Mouse (Mus musculus): ENCODE data around the gene Gm43720. TPM values are rescaled to one million over a fixed set of nuclear protein-coding genes. Genes with fewer than 3 reads are reported as not detected.

Gene Gm43720
- polyA plus RNA-seq, 1 experiment, result 0.08 TPM

DNA sequence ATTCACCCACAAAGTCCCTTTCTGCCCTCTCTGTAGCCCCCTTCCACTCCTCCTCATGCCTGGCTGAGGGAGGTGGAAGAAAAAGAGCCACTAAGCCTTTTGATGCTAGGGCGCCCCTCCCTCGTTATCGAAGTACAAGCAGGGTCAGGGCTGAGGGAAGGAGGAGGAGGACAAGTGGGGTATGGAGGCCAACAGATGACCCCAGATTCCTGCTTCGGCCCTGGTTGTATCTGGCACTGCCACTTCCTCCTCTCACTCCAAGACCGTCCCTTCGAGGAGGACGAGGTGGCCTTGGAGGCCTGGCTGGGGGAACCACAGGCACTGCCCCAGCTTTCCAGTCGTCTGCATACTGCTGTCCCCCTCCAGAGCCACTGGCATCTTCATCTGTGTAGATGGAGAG lies 5.6 kb downstream of the Gm43720 start:
- Histone ChIP-seq H3K36me3 (ENCODE audit: control insufficient read depth, insufficient read depth, low read length) (no peaks in the 10 kb centered on the region), H3K27ac (ENCODE audit: control insufficient read depth, insufficient read depth, low read length) (no peak overlapping the region), H3K4me1 (replicated peaks; ENCODE audit: control insufficient read depth, insufficient read depth, low read length) (peaks cover 3% of the 10 kb centered on the region; the same call in 1 of the 2 replicates), H3K4me3 (ENCODE audit: control insufficient read depth, insufficient read depth, low read length) (no peak overlapping the region), H3K27me3 (ENCODE audit: control insufficient read depth, insufficient read depth, low read length) (no peaks in the 10 kb centered on the region)
- WGBS, result 92% methylated on average over 8 of the region's 8 CpGs
- no peak for TF ChIP-seq POLR2A (IDR thresholded peaks at IDR 0.05; ENCODE audit: control insufficient read depth, extremely low read depth, insufficient read depth, low read length, poor library complexity)
- no peak for TF ChIP-seq CTCF (IDR thresholded peaks at IDR 0.05; ENCODE audit: borderline replicate concordance, control insufficient read depth, extremely low read depth, insufficient read depth, low read length, poor library complexity)
- no peak for DNase-seq

DNA sequence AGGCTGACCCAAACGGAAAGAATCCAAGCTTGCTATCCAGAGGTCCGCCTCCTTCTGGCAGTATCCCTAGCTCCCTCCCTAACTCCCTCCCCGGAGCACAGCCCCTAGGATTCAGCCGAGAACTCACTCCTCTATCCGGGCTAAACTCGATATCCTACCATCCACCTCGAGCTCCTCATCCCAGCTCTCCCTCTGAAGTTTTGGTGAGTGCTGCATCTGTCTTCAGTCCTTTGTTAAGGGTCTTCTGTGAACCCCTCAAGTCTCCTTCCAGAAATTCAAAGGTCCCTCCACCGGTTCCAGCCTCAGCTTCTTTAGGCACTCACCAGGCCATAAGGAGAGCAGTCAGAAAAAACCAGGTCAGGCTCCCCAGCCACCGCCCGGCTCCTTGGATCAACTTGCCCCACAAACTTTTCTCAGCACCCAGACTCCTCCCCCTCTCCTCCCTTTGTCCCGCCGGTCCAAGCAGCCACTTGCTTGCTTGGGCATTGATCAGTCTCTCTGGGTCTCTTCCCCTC lies 7.3 kb downstream of the Gm43720 start, which contains the start of gene Gal3st4:
Gene Gal3st4, minus strand, starts transcription at position 432 of the 515 bp plus-strand sequence.
- Histone ChIP-seq H3K36me3 (ENCODE audit: control insufficient read depth, insufficient read depth, low read length) (no peaks in the 10 kb centered on the region), H3K27me3 (ENCODE audit: control insufficient read depth, insufficient read depth, low read length) (no peaks in the 10 kb centered on the region), H3K4me1 (replicated peaks; ENCODE audit: control insufficient read depth, insufficient read depth, low read length) (no peaks in the 10 kb centered on the region), H3K4me3 (ENCODE audit: control insufficient read depth, insufficient read depth, low read length) (no peak within 1 kb of the TSS), H3K27ac (ENCODE audit: control insufficient read depth, insufficient read depth, low read length) (no peak within 1 kb of the TSS)
- TF ChIP-seq POLR2A (IDR thresholded peaks at IDR 0.05; ENCODE audit: control insufficient read depth, extremely low read depth, insufficient read depth, low read length, poor library complexity) (no peak), CTCF (IDR thresholded peaks at IDR 0.05; ENCODE audit: borderline replicate concordance, control insufficient read depth, extremely low read depth, insufficient read depth, low read length, poor library complexity) (no peak)
- 53% methylated on average over 12 of the region's 12 CpGs for WGBS
- DNase-seq, result no peak

DNA sequence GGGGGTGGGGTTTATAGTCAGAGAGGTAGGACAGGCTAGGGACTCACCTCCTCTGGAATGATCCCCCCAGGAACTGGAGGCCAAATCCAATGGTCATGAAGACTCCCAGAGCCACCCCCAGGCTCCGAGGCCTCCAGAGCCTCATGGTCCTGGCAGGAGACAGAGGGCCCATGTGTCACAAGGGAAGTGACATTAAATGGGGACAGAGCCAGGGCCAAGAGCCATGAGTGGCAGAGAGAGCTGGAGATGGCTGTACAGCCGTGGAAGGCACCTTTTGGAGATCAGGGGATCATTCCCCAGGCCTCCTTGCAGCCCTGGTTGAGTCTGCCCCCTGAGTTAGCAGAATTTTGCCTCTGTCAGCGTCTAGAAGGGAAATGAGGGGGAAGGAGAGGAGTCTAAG lies 8.5 kb downstream of the Gm43720 start:
- no peaks in the 10 kb centered on the region for H3K27me3 ChIP-seq (ENCODE audit: control insufficient read depth, insufficient read depth, low read length)
- no peaks in the 10 kb centered on the region for H3K4me1 ChIP-seq (replicated peaks; ENCODE audit: control insufficient read depth, insufficient read depth, low read length)
- H3K27ac ChIP-seq (ENCODE audit: control insufficient read depth, insufficient read depth, low read length), result no peak overlapping the region
- no peak for DNase-seq
- WGBS, result 62% methylated on average over 3 of the region's 3 CpGs
- TF ChIP-seq CTCF (IDR thresholded peaks at IDR 0.05; ENCODE audit: borderline replicate concordance, control insufficient read depth, extremely low read depth, insufficient read depth, low read length, poor library complexity) (no peak), POLR2A (IDR thresholded peaks at IDR 0.05; ENCODE audit: control insufficient read depth, extremely low read depth, insufficient read depth, low read length, poor library complexity) (no peak)
- H3K36me3 ChIP-seq (ENCODE audit: control insufficient read depth, insufficient read depth, low read length), result no peaks in the 10 kb centered on the region
- H3K4me3 ChIP-seq (ENCODE audit: control insufficient read depth, insufficient read depth, low read length), result no peak overlapping the region

DNA sequence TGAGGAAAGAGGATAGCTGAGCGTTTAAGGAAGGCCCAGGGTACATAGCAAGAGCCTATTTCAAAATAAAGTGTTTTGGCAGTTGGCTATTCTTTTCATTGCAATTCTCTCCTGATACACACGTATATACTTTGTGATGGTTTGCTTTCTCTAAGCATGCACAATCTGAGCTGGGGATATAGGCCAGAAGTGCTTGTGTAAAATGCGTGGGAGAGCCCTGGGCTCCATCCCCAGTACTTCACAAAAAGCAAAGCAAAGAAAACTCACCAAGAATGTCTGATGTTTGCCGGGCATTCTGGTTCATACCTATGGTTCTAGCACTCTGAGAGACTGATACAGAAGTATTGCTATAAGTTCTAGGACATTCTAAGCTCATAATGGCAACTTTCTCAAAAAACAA lies 10.8 kb downstream of the Gm43720 start:
- H3K27ac ChIP-seq (ENCODE audit: control insufficient read depth, insufficient read depth, low read length), result no peak overlapping the region
- H3K4me3 ChIP-seq (ENCODE audit: control insufficient read depth, insufficient read depth, low read length), result no peak overlapping the region
- no peaks in the 10 kb centered on the region for H3K27me3 ChIP-seq (ENCODE audit: control insufficient read depth, insufficient read depth, low read length)
- peaks cover 2% of the 10 kb centered on the region for H3K4me1 ChIP-seq (replicated peaks; ENCODE audit: control insufficient read depth, insufficient read depth, low read length)
- no peak for DNase-seq
- TF ChIP-seq POLR2A (IDR thresholded peaks at IDR 0.05; ENCODE audit: control insufficient read depth, extremely low read depth, insufficient read depth, low read length, poor library complexity) (no peak), CTCF (IDR thresholded peaks at IDR 0.05; ENCODE audit: borderline replicate concordance, control insufficient read depth, extremely low read depth, insufficient read depth, low read length, poor library complexity) (no peak)
- WGBS, result 93% methylated on average over 4 of the region's 4 CpGs
- no peaks in the 10 kb centered on the region for H3K36me3 ChIP-seq (ENCODE audit: control insufficient read depth, insufficient read depth, low read length)

DNA sequence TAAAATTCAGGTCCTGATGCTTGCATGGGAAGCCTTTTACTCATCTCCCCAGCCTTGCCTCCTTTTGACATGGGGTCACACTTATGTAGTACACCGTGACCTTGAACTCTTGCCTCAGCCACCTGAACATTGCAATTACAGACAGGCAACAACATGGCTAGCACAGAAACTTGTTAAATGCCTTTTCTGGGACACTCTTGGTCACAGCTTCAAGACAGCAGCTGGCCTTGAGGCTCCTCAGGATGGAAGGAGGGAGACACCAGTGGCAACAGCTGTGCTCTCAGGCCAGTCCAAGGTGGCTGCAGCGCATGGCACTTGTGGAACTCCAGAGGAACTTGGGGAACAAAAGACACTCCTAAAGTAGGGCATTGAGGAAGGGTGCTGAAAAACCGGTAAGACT lies 12.6 kb downstream of the Gm43720 start:
- no peaks in the 10 kb centered on the region for H3K27me3 ChIP-seq (ENCODE audit: control insufficient read depth, insufficient read depth, low read length)
- 98% methylated on average over 3 of the region's 3 CpGs for WGBS
- no peak overlapping the region for H3K27ac ChIP-seq (ENCODE audit: control insufficient read depth, insufficient read depth, low read length)
- DNase-seq, result no peak
- H3K4me1 ChIP-seq (replicated peaks; ENCODE audit: control insufficient read depth, insufficient read depth, low read length), result peaks cover 14% of the 10 kb centered on the region
- H3K4me3 ChIP-seq (ENCODE audit: control insufficient read depth, insufficient read depth, low read length), result no peak overlapping the region
- no peaks in the 10 kb centered on the region for H3K36me3 ChIP-seq (ENCODE audit: control insufficient read depth, insufficient read depth, low read length)
- TF ChIP-seq POLR2A (IDR thresholded peaks at IDR 0.05; ENCODE audit: control insufficient read depth, extremely low read depth, insufficient read depth, low read length, poor library complexity) (no peak), CTCF (IDR thresholded peaks at IDR 0.05; ENCODE audit: borderline replicate concordance, control insufficient read depth, extremely low read depth, insufficient read depth, low read length, poor library complexity) (no peak)

DNA sequence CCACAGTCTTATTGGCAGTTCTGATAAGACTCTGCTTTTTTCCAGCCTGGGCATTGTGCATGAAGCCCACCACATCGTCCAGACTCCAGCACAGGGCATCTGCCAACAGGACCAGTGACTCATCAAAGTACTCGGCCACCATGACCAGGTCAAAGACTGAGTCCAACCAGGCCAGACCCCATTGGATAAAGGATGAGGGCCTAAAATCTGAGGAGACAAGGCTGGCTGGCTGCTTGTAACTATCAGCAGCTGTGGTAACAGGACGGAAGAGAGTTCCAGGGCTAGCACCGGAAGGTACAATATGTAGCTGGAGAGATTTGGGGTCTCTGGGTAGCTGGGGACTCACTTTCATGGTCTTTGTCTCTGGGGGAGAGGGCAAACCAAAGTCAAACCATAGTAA lies 14.0 kb downstream of the Gm43720 start:
- Histone ChIP-seq H3K27me3 (ENCODE audit: control insufficient read depth, insufficient read depth, low read length) (no peaks in the 10 kb centered on the region), H3K36me3 (ENCODE audit: control insufficient read depth, insufficient read depth, low read length) (peaks cover 3% of the 10 kb centered on the region; the same call in 1 of the 2 replicates), H3K4me1 (replicated peaks; ENCODE audit: control insufficient read depth, insufficient read depth, low read length) (peaks cover 17% of the 10 kb centered on the region), H3K4me3 (ENCODE audit: control insufficient read depth, insufficient read depth, low read length) (no peak overlapping the region), H3K27ac (ENCODE audit: control insufficient read depth, insufficient read depth, low read length) (no peak overlapping the region)
- WGBS, result 96% methylated on average over 4 of the region's 4 CpGs
- TF ChIP-seq CTCF (IDR thresholded peaks at IDR 0.05; ENCODE audit: borderline replicate concordance, control insufficient read depth, extremely low read depth, insufficient read depth, low read length, poor library complexity) (no peak), POLR2A (IDR thresholded peaks at IDR 0.05; ENCODE audit: control insufficient read depth, extremely low read depth, insufficient read depth, low read length, poor library complexity) (no peak)
- DNase-seq, result no peak

DNA sequence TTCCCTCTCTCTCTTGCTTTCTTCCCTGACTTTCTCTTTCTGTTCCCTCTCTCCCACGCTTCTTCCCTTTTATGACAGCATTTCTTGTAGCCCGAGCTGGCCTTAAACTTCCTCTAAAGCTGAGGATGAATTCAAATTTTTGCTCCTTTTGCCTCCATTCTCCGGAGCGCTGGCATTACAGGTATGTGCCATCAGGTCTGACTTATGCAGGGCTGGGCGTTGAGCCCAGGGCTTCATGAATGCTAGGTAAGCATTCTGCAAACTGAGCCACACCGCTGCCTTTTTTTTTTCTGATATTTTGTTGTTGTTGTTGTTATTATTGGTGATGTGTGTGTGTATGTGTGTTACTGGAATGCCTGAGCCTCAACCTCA lies 15.6 kb downstream of the Gm43720 start:
- Histone ChIP-seq H3K27ac (ENCODE audit: control insufficient read depth, insufficient read depth, low read length) (0 out of 2 replicates have a peak overlapping the region, but pooled peaks have one; percentile 8), H3K27me3 (ENCODE audit: control insufficient read depth, insufficient read depth, low read length) (no peaks in the 10 kb centered on the region), H3K36me3 (ENCODE audit: control insufficient read depth, insufficient read depth, low read length) (peaks cover 8% of the 10 kb centered on the region; the same call in 1 of the 2 replicates), H3K4me3 (ENCODE audit: control insufficient read depth, insufficient read depth, low read length) (peak overlapping the region; percentile 92), H3K4me1 (replicated peaks; ENCODE audit: control insufficient read depth, insufficient read depth, low read length) (peaks cover 17% of the 10 kb centered on the region)
- WGBS, result 6% methylated on average over 6 of the region's 6 CpGs
- no peak for DNase-seq
- TF ChIP-seq POLR2A (IDR thresholded peaks at IDR 0.05; ENCODE audit: control insufficient read depth, extremely low read depth, insufficient read depth, low read length, poor library complexity) (no peak), CTCF (IDR thresholded peaks at IDR 0.05; ENCODE audit: borderline replicate concordance, control insufficient read depth, extremely low read depth, insufficient read depth, low read length, poor library complexity) (no peak)
